Mouse (Mus musculus): ENCODE results near the gene Taok2.

Taok2 gene

GRCm38 (mm10) chr7:126870520-126870891 lies 14.0 kb downstream of the Taok2 start:
- DNase-seq (ENCODE audit: low spot score in 2 of 2), result no peak

GRCm38 (mm10) chr7:126869780-126870519 lies 14.6 kb downstream of the Taok2 start:
- no peak for DNase-seq (ENCODE audit: low spot score in 2 of 2)

GRCm38 (mm10) chr7:126868003-126868402 lies 16.5 kb downstream of the Taok2 start:
- no peak for DNase-seq (ENCODE audit: low spot score in 2 of 2)

GRCm38 (mm10) chr7:126867534-126867933 lies 17.0 kb downstream of the Taok2 start:
- DNase-seq (ENCODE audit: low spot score in 2 of 2), result no peak

- no peak for DNase-seq (ENCODE audit: low spot score in 2 of 2)
These were observed 20.7 kb downstream of the Taok2 start for GRCm38 (mm10) chr7:126863791-126864190.

- peak; percentile 86 to 92 for DNase-seq (ENCODE audit: low spot score in 2 of 2)
These were observed 22.2 kb downstream of the Taok2 start, which contains the start of gene Ino80e for GRCm38 (mm10) chr7:126862147-126862784. Gene Ino80e (minus strand): TSS chr7:126862377.

GRCm38 (mm10) chr7:126861429-126862130 lies 22.9 kb downstream of the Taok2 start, which contains the start of gene Hirip3:
Gene Hirip3 (plus strand): TSS chr7:126861972.
- DNase-seq (ENCODE audit: low spot score in 2 of 2), result peak; percentile 94 to 96

- DNase-seq (ENCODE audit: low spot score in 2 of 2), result no peak
These were observed 23.5 kb downstream of the Taok2 start for GRCm38 (mm10) chr7:126860987-126861386.

GRCm38 (mm10) chr7:126856741-126857420 lies 27.6 kb downstream of the Taok2 start:
- DNase-seq (ENCODE audit: low spot score in 2 of 2), result peak in 1 of 2 experiments; percentile 17

- no peak for DNase-seq (ENCODE audit: low spot score in 2 of 2)
These were observed 28.9 kb downstream of the Taok2 start for GRCm38 (mm10) chr7:126855641-126856040.

- DNase-seq (ENCODE audit: low spot score in 2 of 2), result no peak
These were observed 31.0 kb downstream of the Taok2 start for GRCm38 (mm10) chr7:126853454-126853853.

- DNase-seq (ENCODE audit: low spot score in 2 of 2), result no peak
These were observed 33.3 kb downstream of the Taok2 start for GRCm38 (mm10) chr7:126851192-126851591.

- no peak for DNase-seq (ENCODE audit: low spot score in 2 of 2)
These were observed 34.3 kb downstream of the Taok2 start for GRCm38 (mm10) chr7:126850161-126850560.

- no peak for DNase-seq (ENCODE audit: low spot score in 2 of 2)
These were observed 35.7 kb downstream of the Taok2 start for GRCm38 (mm10) chr7:126848794-126849193.

GRCm38 (mm10) chr7:126847421-126848398 lies 36.8 kb downstream of the Taok2 start:
- DNase-seq (ENCODE audit: low spot score in 2 of 2), result no peak

- DNase-seq (ENCODE audit: low spot score in 2 of 2), result no peak
These were observed 37.4 kb downstream of the Taok2 start, which contains the start of gene Doc2a for GRCm38 (mm10) chr7:126847116-126847420. Gene Doc2a (plus strand): TSS chr7:126847416.

- DNase-seq (ENCODE audit: low spot score in 2 of 2), result no peak
These were observed 39.0 kb downstream of the Taok2 start for GRCm38 (mm10) chr7:126845516-126845915.

- no peak for DNase-seq (ENCODE audit: low spot score in 2 of 2)
These were observed 41.2 kb downstream of the Taok2 start for GRCm38 (mm10) chr7:126843276-126843675.

- no peak for DNase-seq (ENCODE audit: low spot score in 2 of 2)
These were observed 51.2 kb downstream of the Taok2 start for GRCm38 (mm10) chr7:126833294-126833693.

GRCm38 (mm10) chr7:126832036-126832598 lies 52.4 kb downstream of the Taok2 start:
- DNase-seq (ENCODE audit: low spot score in 2 of 2), result peak; percentile 71 to 76

All from spleen, postnatal 36 days (tissue).